Mouse (Mus musculus) forebrain, embryonic 16.5 days (tissue): ENCODE measurements around the gene Tbkbp1. TPM values are rescaled to one million over a fixed set of nuclear protein-coding genes. Genes with fewer than 3 reads are reported as not detected.

ENCODE experiments used
- ATAC-seq: fragments of 200-750 bp; cut with Nextera tagmentation; 2 replicates; pipeline ENCODE4 v1.8.0; 2017; ENCODE audit warnings: mild to moderate bottlenecking, moderate library complexity
- H3K27ac ChIP-seq: fragments of 300-500 bp; sonication (generic); 2 replicates; pipeline ENCODE4 v1.5.1; 2014; ENCODE audit warnings: low read length, control low read depth
- H3K27me3 ChIP-seq: fragments of 300-500 bp; sonication (generic); replicated peaks from 2 replicates; pipeline ENCODE4 v1.6.1; 2014; ENCODE audit warnings: low read length; ENCODE audit not compliant: control insufficient read depth, insufficient read depth
- H3K36me3 ChIP-seq: fragments of 300-500 bp; sonication (generic); 2 replicates; pipeline ENCODE4 v1.6.1; 2014; ENCODE audit not compliant: control insufficient read depth, insufficient read depth
- H3K4me1 ChIP-seq: fragments of 300-500 bp; sonication (generic); replicated peaks from 2 replicates; pipeline ENCODE4 v1.6.1; 2014; ENCODE audit warnings: low read length; ENCODE audit not compliant: control insufficient read depth, insufficient read depth
- H3K4me2 ChIP-seq: fragments of 300-500 bp; sonication (generic); 2 replicates; pipeline ENCODE4 v1.6.1; 2014; ENCODE audit warnings: mild to moderate bottlenecking, low read length, control low read depth
- H3K4me3 ChIP-seq: fragments of 300-500 bp; sonication (generic); replicated peaks from 2 replicates; pipeline ENCODE4 v1.5.1; 2014; ENCODE audit warnings: mild to moderate bottlenecking, low read length, control low read depth
- H3K9ac ChIP-seq: fragments of 300-500 bp; sonication (generic); replicated peaks from 2 replicates; pipeline ENCODE4 v1.6.1; 2014; ENCODE audit warnings: low read depth, low read length, control low read depth
- H3K9me3 ChIP-seq: fragments of 300-500 bp; sonication (generic); 2 replicates; pipeline ENCODE4 v1.6.1; 2016; ENCODE audit warnings: low read length; ENCODE audit not compliant: control insufficient read depth
- WGBS: fragments of 180-500 bp; shearing (Covaris S2); extraction: QIAGEN DNeasy Blood & Tissue Kit; methylation state at CpG from one replicate; pipeline ENCODE4 v1.1.7; 2014; 5-methylcytosine and 5-hydroxymethylcytosine counted together
- polyA plus RNA-seq: library from polyadenylated mRNA; unstranded; fragments of >200 nt; fragmentation: Nextera tagmentation; extraction: Ambion mirVana; gene quantifications from 2 replicates; pipeline ENCODE4 v1.2.1, GENCODE M21; 2015

Gene Tbkbp1
- polyA plus RNA-seq, 1 experiment from 2014 or later, result 5.7 TPM

DNA sequence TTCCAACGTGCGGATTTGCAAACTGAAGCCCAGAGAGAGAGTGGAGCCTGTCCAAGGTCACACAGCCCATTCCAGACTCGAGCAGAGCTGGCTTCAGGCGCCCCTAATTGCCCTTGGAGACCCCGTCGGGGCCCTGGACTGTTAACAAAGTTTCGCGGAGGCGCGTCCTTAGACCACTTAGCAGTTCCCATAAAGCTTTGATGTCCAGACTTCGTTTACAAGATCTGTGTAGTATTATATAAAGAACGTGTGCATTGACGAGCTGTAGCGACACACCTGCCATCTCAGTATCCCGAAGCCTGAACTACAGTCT is 37.3 kb upstream of the Tbkbp1 start:
- Histone ChIP-seq H3K4me1 (peaks cover 26% of the 10 kb centered on the region), H3K4me3 (peak overlapping the region; percentile 87), H3K36me3 (peaks cover 10% of the 10 kb centered on the region), H3K4me2 (peak overlapping the region; percentile 80), H3K27me3 (no peaks in the 10 kb centered on the region), H3K9me3 (no peaks in the 10 kb centered on the region), H3K9ac (peak overlapping the region; percentile 53), H3K27ac (peak overlapping the region; percentile 79)
- WGBS, result under 1% methylated on average over 15 of the region's 15 CpGs
- ATAC-seq, result no peak

- H3K27ac ChIP-seq, result peak within 1 kb of the TSS; percentile 95
- peak within 1 kb of the TSS; percentile 87 for H3K4me3 ChIP-seq
- peak within 1 kb of the TSS; percentile 80 for H3K4me2 ChIP-seq
- H3K36me3 ChIP-seq, result peaks cover 10% of the 10 kb centered on the region
- no peaks in the 10 kb centered on the region for H3K27me3 ChIP-seq
- H3K9me3 ChIP-seq, result no peaks in the 10 kb centered on the region
- WGBS, result under 1% methylated on average over 95 of the region's 101 CpGs
- peaks cover 26% of the 10 kb centered on the region for H3K4me1 ChIP-seq
- peak within 1 kb of the TSS; percentile 83 for H3K9ac ChIP-seq
- peak; percentile 96 for ATAC-seq
These were observed 36.7 kb upstream of the Tbkbp1 start, which contains the start of gene Kpnb1 for GRCm38 (mm10) chr11:97187764-97188642. Gene Kpnb1, minus strand, starts transcription at chr11:97187881.

- Histone ChIP-seq H3K27ac (peak overlapping the region; percentile 95), H3K4me2 (peak overlapping the region; percentile 66), H3K4me3 (peak overlapping the region; percentile 87), H3K9me3 (no peaks in the 10 kb centered on the region), H3K9ac (peak overlapping the region; percentile 83), H3K4me1 (peaks cover 26% of the 10 kb centered on the region), H3K36me3 (peaks cover 10% of the 10 kb centered on the region), H3K27me3 (no peaks in the 10 kb centered on the region)
- 1% methylated on average over 31 of the region's 74 CpGs for WGBS
- ATAC-seq, result peak; percentile 69
These were observed 35.9 kb upstream of the Tbkbp1 start for GRCm38 (mm10) chr11:97186947-97187763.

DNA sequence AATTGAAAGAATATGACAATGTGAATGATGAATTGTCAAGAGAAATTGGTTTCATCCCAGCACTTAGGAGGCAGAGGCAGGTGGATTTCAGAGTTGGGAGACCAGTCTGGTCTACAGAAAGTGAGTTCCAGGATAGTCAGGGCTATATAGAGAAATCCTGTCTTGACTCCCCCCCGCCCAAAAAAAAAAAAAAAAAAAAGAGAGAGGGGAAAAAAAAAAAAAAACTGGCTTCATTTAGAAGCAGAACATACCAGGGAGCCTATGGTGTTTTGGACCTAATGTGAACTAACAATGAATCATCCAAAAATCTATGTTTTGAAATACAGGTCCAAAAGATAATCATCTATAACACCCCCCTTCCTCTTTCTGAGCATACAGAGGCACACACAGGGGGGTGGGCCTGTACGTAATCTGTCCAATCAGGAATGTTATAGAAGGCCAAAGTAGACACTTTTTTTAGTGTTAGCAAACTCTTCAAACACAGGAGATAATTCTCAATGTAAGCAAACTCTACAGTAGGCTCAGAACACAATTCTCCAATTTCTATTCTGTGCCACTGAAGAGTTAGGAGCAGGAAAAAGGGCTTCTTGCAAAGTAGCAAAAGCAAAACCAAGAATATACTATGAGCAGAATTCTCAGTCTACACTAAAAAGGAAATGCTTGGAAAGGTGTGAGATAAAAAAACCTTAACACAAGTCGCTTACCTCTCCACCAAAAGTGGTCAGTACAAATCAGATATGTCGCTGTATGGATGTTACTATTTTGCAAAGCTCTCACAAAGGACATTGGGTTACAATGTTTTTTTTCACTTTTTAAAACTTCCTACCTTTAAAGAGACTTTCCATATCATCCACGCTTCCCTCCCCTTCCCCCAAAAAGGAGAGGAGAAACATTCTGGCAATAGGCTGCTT is 34.7 kb upstream of the Tbkbp1 start:
- Histone ChIP-seq H3K4me2 (peak overlapping the region; percentile 66), H3K27me3 (no peaks in the 10 kb centered on the region), H3K4me1 (peaks cover 26% of the 10 kb centered on the region), H3K27ac (no peak overlapping the region), H3K9me3 (no peaks in the 10 kb centered on the region), H3K36me3 (peaks cover 17% of the 10 kb centered on the region), H3K4me3 (peak overlapping the region; percentile 87), H3K9ac (no peak overlapping the region)
- no peak for ATAC-seq
- WGBS, result 60% methylated on average over 5 of the region's 5 CpGs

- Histone ChIP-seq H3K27me3 (no peaks in the 10 kb centered on the region), H3K36me3 (peaks cover 27% of the 10 kb centered on the region), H3K27ac (no peak overlapping the region), H3K9me3 (no peaks in the 10 kb centered on the region), H3K4me1 (peaks cover 26% of the 10 kb centered on the region), H3K9ac (no peak overlapping the region), H3K4me2 (no peak overlapping the region), H3K4me3 (no peak overlapping the region)
- ATAC-seq, result no peak
- WGBS, result 78% methylated on average over 5 of the region's 5 CpGs
These were observed 33.6 kb upstream of the Tbkbp1 start for GRCm38 (mm10) chr11:97184875-97185274.

DNA sequence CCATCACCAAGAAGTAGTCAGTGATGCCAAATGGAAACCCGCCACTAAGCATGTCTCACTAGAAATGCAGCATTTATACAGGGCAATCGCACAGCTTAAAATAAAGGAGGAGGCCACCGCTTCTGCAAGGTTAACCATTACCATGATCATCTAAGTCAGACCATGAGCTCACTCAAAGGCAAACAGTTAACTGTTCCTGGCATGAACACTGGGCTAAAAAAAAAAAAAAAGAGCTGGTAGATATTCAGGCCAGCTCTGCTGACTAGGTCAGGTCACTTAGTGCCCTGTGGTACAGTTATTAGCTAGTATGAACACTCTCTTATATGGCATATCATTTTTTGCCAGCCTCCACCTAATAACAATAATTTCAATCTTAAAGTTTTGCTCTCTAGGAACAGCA is 31.2 kb upstream of the Tbkbp1 start:
- Histone ChIP-seq H3K9me3 (no peaks in the 10 kb centered on the region), H3K4me3 (no peak overlapping the region), H3K36me3 (peaks cover 41% of the 10 kb centered on the region), H3K27ac (no peak overlapping the region), H3K9ac (no peak overlapping the region), H3K4me1 (peaks cover 15% of the 10 kb centered on the region; the same call in 1 of the 2 replicates), H3K4me2 (no peak overlapping the region), H3K27me3 (no peaks in the 10 kb centered on the region)
- 94% methylated on average over 3 of the region's 3 CpGs for WGBS
- no peak for ATAC-seq

DNA sequence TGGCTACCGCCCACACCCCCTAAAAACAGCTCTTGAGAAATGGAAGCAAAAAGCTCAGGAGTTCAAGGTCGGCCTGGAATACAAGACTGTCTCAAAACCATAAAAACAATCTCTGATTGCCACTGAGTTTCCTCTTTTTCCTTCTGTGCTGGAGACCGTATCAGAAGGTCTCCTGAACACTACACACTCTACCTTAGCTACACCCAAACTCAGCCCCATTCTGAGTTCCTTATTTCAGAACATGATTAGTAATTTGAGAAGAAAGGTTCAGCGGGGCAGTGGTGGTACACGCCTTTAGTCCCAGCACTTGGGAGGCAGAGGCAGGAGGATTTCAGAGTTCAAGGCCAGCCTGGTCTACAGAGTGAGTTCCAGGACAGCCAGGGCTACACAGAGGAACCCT is 29.8 kb upstream of the Tbkbp1 start:
- Histone ChIP-seq H3K36me3 (peaks cover 51% of the 10 kb centered on the region), H3K9me3 (no peaks in the 10 kb centered on the region), H3K27me3 (no peaks in the 10 kb centered on the region), H3K27ac (no peak overlapping the region), H3K9ac (no peak overlapping the region), H3K4me1 (0 out of 2 replicates have a peak, but pooled peaks cover 9% of the 10 kb centered on the region), H3K4me2 (no peak overlapping the region), H3K4me3 (no peak overlapping the region)
- no peak for ATAC-seq
- WGBS, result 84% methylated on average over 5 of the region's 5 CpGs

- H3K27ac ChIP-seq, result no peak overlapping the region
- H3K4me2 ChIP-seq, result no peak overlapping the region
- peaks cover 61% of the 10 kb centered on the region for H3K36me3 ChIP-seq
- no peaks in the 10 kb centered on the region for H3K27me3 ChIP-seq
- 92% methylated on average over 2 of the region's 2 CpGs for WGBS
- H3K9me3 ChIP-seq, result no peaks in the 10 kb centered on the region
- ATAC-seq, result no peak
- no peak overlapping the region for H3K4me3 ChIP-seq
- H3K9ac ChIP-seq, result no peak overlapping the region
- no peaks in the 10 kb centered on the region for H3K4me1 ChIP-seq
These were observed 26.9 kb upstream of the Tbkbp1 start for GRCm38 (mm10) chr11:97178198-97178597.
